Mouse (Mus musculus): ENCODE measurements around the gene Atp2a3. TPM values are rescaled to one million over a fixed set of nuclear protein-coding genes. Genes with fewer than 3 reads are reported as not detected.
A peak's percentile ranks its signal among the peaks of the same experiment; 100 is the strongest.

Atp2a3 gene
- polyA plus RNA-seq, 1 experiment from 2014 or later, result 4.0 TPM

DNA sequence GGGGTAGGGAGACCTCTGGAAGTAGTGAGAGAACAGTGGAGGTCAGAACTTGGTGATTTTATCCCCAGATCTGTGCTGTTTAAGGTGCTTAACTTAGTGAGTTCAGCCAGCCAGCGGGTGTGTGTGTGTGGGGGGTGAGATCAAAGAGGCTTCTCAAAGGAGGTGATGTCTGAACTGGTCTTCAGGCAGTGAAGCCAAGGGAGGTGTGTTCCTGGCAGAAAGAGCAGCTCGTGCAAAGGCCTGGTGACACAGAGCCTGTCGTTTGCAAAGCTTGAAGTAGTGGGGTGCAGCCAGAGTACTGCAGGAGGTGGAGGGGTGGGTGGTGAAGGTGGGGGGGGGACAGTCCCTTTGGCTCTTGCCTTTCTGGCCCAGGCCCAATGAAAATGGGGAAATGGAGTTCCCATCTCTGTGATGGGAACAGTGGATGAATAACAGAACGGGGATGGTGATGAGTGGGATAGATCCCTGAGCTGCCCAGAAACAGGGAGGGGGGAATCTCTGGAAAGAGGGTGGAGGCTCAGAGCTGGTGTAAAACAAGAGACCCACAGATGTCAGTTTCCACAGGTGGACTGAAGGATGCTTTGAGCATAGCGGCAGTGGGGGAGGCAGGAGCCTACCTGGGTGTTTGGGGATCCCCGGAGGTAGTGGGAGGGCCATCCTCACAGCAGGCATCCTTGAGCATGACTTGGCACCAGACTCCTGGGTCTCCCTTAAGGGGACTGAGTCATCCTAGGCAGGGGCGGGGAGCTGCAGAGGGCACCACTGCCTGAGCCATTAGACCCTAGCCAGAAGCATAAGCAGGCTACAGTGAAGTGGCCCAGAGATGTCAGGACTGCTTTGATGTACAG is 60.2 kb downstream of the Atp2a3 start:
- WGBS, result 61% methylated on average over 7 of the region's 7 CpGs
- no peak for ATAC-seq (ENCODE audit: insufficient number of reproducible peaks, low FRiP score, low TSS enrichment, low read depth)
- no peaks in the 10 kb centered on the region for H3K36me3 ChIP-seq
- no peak overlapping the region for H3K4me2 ChIP-seq (replicated peaks)
- peaks cover 14% of the 10 kb centered on the region; the same call in 1 of the 2 replicates for H3K27me3 ChIP-seq
- peaks cover 39% of the 10 kb centered on the region for H3K4me1 ChIP-seq
- H3K9me3 ChIP-seq (replicated peaks), result no peaks in the 10 kb centered on the region
- H3K4me3 ChIP-seq (replicated peaks), result no peak overlapping the region
- H3K27ac ChIP-seq (replicated peaks), result no peak overlapping the region
- H3K9ac ChIP-seq, result no peak overlapping the region

- Histone ChIP-seq H3K27me3 (peaks cover 14% of the 10 kb centered on the region; the same call in 1 of the 2 replicates), H3K9me3 (replicated peaks) (no peaks in the 10 kb centered on the region), H3K27ac (replicated peaks) (no peak overlapping the region; the same call in 1 of the 2 replicates), H3K36me3 (no peaks in the 10 kb centered on the region), H3K4me3 (replicated peaks) (no peak overlapping the region), H3K9ac (no peak overlapping the region), H3K4me2 (replicated peaks) (no peak overlapping the region), H3K4me1 (peaks cover 37% of the 10 kb centered on the region)
- WGBS, result 53% methylated on average over 9 of the region's 9 CpGs
- no peak for ATAC-seq (ENCODE audit: insufficient number of reproducible peaks, low FRiP score, low TSS enrichment, low read depth)
Observed at GRCm38 (mm10) chr11:73023099-73023498, 62.1 kb downstream of the Atp2a3 start.

DNA sequence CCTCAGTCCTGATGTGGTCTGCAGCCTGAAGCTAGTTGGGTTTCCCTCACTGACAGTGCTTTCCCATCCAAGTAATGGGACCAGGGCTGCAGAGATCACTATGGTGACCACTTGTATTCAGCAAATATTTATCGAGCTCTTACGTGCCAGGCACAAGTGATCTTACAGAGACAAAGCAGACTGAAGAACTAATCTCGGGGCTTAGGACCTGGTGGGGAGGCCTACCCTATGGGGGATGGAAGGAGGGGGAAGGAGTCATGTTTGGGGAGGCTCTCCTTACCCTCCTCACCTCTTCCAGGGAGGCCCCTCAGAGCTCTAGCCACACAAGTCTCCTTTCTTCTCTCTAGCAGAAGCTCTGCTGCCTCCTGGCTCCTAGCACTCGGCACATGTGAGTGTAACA is 62.9 kb downstream of the Atp2a3 start:
- Histone ChIP-seq H3K4me2 (replicated peaks) (no peak overlapping the region), H3K4me3 (replicated peaks) (no peak overlapping the region), H3K36me3 (no peaks in the 10 kb centered on the region), H3K9ac (no peak overlapping the region), H3K4me1 (peaks cover 32% of the 10 kb centered on the region), H3K27ac (replicated peaks) (no peak overlapping the region; the same call in none of the 2 replicates), H3K27me3 (peaks cover 14% of the 10 kb centered on the region; the same call in 1 of the 2 replicates), H3K9me3 (replicated peaks) (no peaks in the 10 kb centered on the region)
- no peak for ATAC-seq (ENCODE audit: insufficient number of reproducible peaks, low FRiP score, low TSS enrichment, low read depth)
- 51% methylated on average over 4 of the region's 4 CpGs for WGBS

DNA sequence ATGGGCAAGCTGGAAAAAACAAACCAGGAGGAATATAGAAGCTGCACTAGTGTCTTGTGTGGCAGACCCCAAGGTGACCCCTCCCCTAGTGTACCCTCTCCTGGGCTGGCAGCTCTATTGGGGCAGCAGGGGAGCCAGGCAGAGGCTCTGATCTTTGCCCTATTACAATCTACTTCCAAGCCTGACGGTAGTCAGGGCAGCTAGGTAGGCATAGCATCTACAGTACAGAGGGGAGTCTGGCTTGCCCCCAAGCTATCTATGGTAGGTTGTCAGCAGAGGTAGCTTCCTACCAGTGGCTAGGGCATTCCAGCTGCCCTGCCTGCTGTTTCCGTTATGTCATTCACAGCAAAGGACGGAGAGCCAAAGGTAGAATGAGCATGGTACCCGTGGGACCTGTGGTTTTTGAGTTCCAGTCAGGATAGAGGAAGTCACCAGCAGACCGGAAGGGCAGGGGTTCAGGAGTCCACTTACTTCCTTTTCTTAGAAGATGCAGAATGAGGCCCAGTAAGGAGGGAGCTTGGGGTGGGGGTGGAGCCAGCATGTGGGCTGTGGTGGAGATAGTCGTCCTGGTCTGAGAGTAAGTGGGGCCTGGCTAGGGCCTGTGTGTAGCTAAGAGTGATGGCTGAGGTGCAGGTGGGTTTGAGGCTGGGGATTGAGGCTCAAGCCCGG is 63.4 kb downstream of the Atp2a3 start:
- no peaks in the 10 kb centered on the region for H3K36me3 ChIP-seq
- H3K4me1 ChIP-seq, result peaks cover 29% of the 10 kb centered on the region
- no peak overlapping the region for H3K9ac ChIP-seq
- no peak overlapping the region for H3K4me2 ChIP-seq (replicated peaks)
- no peak for ATAC-seq (ENCODE audit: insufficient number of reproducible peaks, low FRiP score, low TSS enrichment, low read depth)
- 54% methylated on average over 7 of the region's 7 CpGs for WGBS
- H3K27me3 ChIP-seq, result peaks cover 12% of the 10 kb centered on the region; the same call in 1 of the 2 replicates
- no peak overlapping the region; the same call in 1 of the 2 replicates for H3K27ac ChIP-seq (replicated peaks)
- no peaks in the 10 kb centered on the region for H3K9me3 ChIP-seq (replicated peaks)
- no peak overlapping the region for H3K4me3 ChIP-seq (replicated peaks)

DNA sequence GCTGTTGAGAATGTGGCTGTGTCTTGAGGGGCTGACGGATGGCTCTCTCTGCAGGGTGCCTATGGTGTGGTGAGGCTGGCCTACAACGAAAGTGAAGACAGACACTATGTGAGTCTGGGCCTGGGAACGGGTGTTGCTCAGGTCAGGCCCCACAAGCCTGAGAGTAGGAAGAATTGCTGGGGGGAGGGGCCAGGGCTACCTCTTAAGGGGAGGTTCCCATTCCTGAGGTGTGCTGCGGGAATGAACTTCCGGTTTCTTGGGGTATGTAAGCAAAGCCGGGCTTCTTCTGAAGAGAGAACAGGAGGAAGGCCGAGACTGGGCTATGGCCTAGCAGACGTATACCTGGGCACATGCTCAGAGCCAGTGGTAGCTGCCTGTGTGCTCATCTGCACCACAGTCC is 66.0 kb downstream of the Atp2a3 start:
- ATAC-seq (ENCODE audit: insufficient number of reproducible peaks, low FRiP score, low TSS enrichment, low read depth), result no peak
- no peak overlapping the region for H3K9ac ChIP-seq
- peaks cover 34% of the 10 kb centered on the region for H3K4me1 ChIP-seq
- no peaks in the 10 kb centered on the region for H3K36me3 ChIP-seq
- no peaks in the 10 kb centered on the region for H3K9me3 ChIP-seq (replicated peaks)
- WGBS, result 52% methylated on average over 8 of the region's 8 CpGs
- no peak overlapping the region for H3K27ac ChIP-seq (replicated peaks)
- H3K4me2 ChIP-seq (replicated peaks), result no peak overlapping the region
- H3K27me3 ChIP-seq, result no peaks in the 10 kb centered on the region
- H3K4me3 ChIP-seq (replicated peaks), result no peak overlapping the region

GRCm38 (mm10) chr11:73030821-73031498 is 70.0 kb downstream of the Atp2a3 start:
- no peak overlapping the region for H3K9ac ChIP-seq
- peak overlapping the region; percentile 37 for H3K4me3 ChIP-seq (replicated peaks)
- H3K9me3 ChIP-seq (replicated peaks), result no peaks in the 10 kb centered on the region
- 0 out of 2 replicates have a peak, but pooled peaks cover 3% of the 10 kb centered on the region for H3K36me3 ChIP-seq
- no peaks in the 10 kb centered on the region for H3K27me3 ChIP-seq
- peak; percentile 91 for ATAC-seq (ENCODE audit: insufficient number of reproducible peaks, low FRiP score, low TSS enrichment, low read depth)
- peak overlapping the region; percentile 79 for H3K27ac ChIP-seq (replicated peaks)
- peaks cover 14% of the 10 kb centered on the region for H3K4me1 ChIP-seq
- WGBS, result 26% methylated on average over 20 of the region's 20 CpGs
- H3K4me2 ChIP-seq (replicated peaks), result peak overlapping the region; percentile 66

- H3K9ac ChIP-seq, result no peak overlapping the region
- 0 out of 2 replicates have a peak, but pooled peaks cover 3% of the 10 kb centered on the region for H3K36me3 ChIP-seq
- WGBS, result 62% methylated on average over 5 of the region's 5 CpGs
- 0 out of 2 replicates have a peak, but pooled peaks have one; percentile 35 for ATAC-seq (ENCODE audit: insufficient number of reproducible peaks, low FRiP score, low TSS enrichment, low read depth)
- H3K4me1 ChIP-seq, result peaks cover 14% of the 10 kb centered on the region
- H3K27me3 ChIP-seq, result no peaks in the 10 kb centered on the region
- H3K27ac ChIP-seq (replicated peaks), result peak overlapping the region; percentile 79
- H3K4me3 ChIP-seq (replicated peaks), result no peak overlapping the region
- H3K9me3 ChIP-seq (replicated peaks), result no peaks in the 10 kb centered on the region
- peak overlapping the region; percentile 66 for H3K4me2 ChIP-seq (replicated peaks)
Observed at GRCm38 (mm10) chr11:73031536-73031935, 70.6 kb downstream of the Atp2a3 start.

DNA sequence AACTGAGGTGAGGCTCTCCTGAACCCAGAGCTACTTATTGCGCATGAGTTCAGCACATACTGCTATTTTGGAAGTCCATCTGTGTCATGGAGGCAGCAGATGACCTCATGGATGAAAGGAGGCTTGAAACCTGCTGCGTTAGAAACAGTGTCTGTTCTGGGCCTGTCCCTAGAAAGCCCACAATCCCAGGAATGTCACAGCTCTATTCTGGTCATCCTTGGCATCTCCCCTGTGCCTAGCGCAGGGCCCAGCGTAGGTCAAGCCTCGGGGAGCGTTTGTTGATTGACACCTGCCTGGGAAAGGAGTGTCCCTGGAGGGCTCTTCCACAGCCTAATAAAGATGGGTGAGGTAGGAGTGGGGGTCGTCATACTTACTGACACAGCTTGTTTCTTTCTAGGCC is 75.1 kb downstream of the Atp2a3 start:
- 66% methylated on average over 7 of the region's 7 CpGs for WGBS
- no peak overlapping the region for H3K4me3 ChIP-seq (replicated peaks)
- H3K27me3 ChIP-seq, result no peaks in the 10 kb centered on the region
- no peak overlapping the region for H3K9ac ChIP-seq
- peaks cover 13% of the 10 kb centered on the region; the same call in 1 of the 2 replicates for H3K36me3 ChIP-seq
- H3K4me2 ChIP-seq (replicated peaks), result no peak overlapping the region
- no peak for ATAC-seq (ENCODE audit: insufficient number of reproducible peaks, low FRiP score, low TSS enrichment, low read depth)
- H3K9me3 ChIP-seq (replicated peaks), result no peaks in the 10 kb centered on the region
- H3K27ac ChIP-seq (replicated peaks), result no peak overlapping the region
- H3K4me1 ChIP-seq, result peaks cover 11% of the 10 kb centered on the region

- H3K4me1 ChIP-seq, result peaks cover 2% of the 10 kb centered on the region; the same call in 1 of the 2 replicates
- no peak overlapping the region for H3K9ac ChIP-seq
- H3K9me3 ChIP-seq (replicated peaks), result no peaks in the 10 kb centered on the region
- H3K4me3 ChIP-seq (replicated peaks), result no peak overlapping the region
- ATAC-seq (ENCODE audit: insufficient number of reproducible peaks, low FRiP score, low TSS enrichment, low read depth), result peak; percentile 48; the same call in 1 of the 2 replicates
- H3K27me3 ChIP-seq, result no peaks in the 10 kb centered on the region
- no peak overlapping the region for H3K4me2 ChIP-seq (replicated peaks)
- 56% methylated on average over 6 of the region's 6 CpGs for WGBS
- H3K27ac ChIP-seq (replicated peaks), result no peak overlapping the region
- H3K36me3 ChIP-seq, result peaks cover 13% of the 10 kb centered on the region; the same call in 1 of the 2 replicates
Observed at GRCm38 (mm10) chr11:73036889-73037288, 75.9 kb downstream of the Atp2a3 start.

DNA sequence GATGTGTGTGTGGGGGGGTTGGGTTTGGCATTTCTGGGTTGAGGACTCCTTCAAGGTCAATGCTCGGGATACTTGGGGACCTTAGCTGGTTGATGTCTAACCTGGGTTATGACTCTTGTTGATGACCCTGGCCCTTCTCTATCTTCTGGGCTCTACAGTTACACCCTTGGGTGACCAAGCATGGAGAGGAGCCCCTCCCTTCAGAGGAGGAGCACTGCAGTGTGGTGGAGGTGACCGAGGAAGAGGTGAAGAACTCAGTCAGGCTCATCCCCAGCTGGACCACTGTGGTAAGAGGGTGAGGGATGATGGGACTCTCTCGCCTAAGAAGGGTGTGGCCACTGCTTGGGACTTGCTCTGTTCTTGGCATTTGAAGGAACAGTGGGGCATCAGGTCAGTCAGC is 76.7 kb downstream of the Atp2a3 start:
- H3K4me1 ChIP-seq, result 0 out of 2 replicates have a peak, but pooled peaks cover 2% of the 10 kb centered on the region
- H3K9me3 ChIP-seq (replicated peaks), result no peaks in the 10 kb centered on the region
- no peaks in the 10 kb centered on the region for H3K27me3 ChIP-seq
- H3K9ac ChIP-seq, result no peak overlapping the region
- ATAC-seq (ENCODE audit: insufficient number of reproducible peaks, low FRiP score, low TSS enrichment, low read depth), result no peak
- no peak overlapping the region for H3K4me2 ChIP-seq (replicated peaks)
- peaks cover 13% of the 10 kb centered on the region; the same call in 1 of the 2 replicates for H3K36me3 ChIP-seq
- WGBS, result 93% methylated on average over 3 of the region's 3 CpGs
- H3K4me3 ChIP-seq (replicated peaks), result no peak overlapping the region
- no peak overlapping the region for H3K27ac ChIP-seq (replicated peaks)

Data from embryonic facial prominence, embryonic 15.5 days (tissue).